Mouse (Mus musculus) adrenal gland, postnatal 25 days (tissue): ENCODE measurements at regions not wholly inside any gene's neighbourhood (a gene's known extent, or its start where the extent isn't known, plus 50 kb on each side); places are given as distances from the start of the nearest gene placed in this dataset.

Experiments
- DNase-seq: peaks from one replicate; pipeline ENCODE4 v3.0.0; 2021; ENCODE audit warnings: mixed read lengths

GRCm38 (mm10) chr1:137302757-137303422, 342.6 kb upstream of the Nr5a2 start:
- DNase-seq, result no peak

- DNase-seq, result no peak
Measured at GRCm38 (mm10) chr1:137297780-137298569, 337.7 kb upstream of the Nr5a2 start.

GRCm38 (mm10) chr1:137289456-137289855, 329.2 kb upstream of the Nr5a2 start:
- no peak for DNase-seq

- no peak for DNase-seq
Measured at GRCm38 (mm10) chr1:137283291-137283690, 323.0 kb upstream of the Nr5a2 start.

- no peak for DNase-seq
Measured at GRCm38 (mm10) chr1:137282457-137282856, 322.2 kb upstream of the Nr5a2 start.

GRCm38 (mm10) chr1:137280391-137281386, 320.4 kb upstream of the Nr5a2 start:
- DNase-seq, result no peak

- DNase-seq, result no peak
Measured at GRCm38 (mm10) chr1:137279981-137280380, 319.7 kb upstream of the Nr5a2 start.

GRCm38 (mm10) chr1:137270659-137271612, 310.7 kb upstream of the Nr5a2 start:
- no peak for DNase-seq

- DNase-seq, result no peak
Measured at GRCm38 (mm10) chr1:137262806-137263370, 302.6 kb upstream of the Nr5a2 start.

- DNase-seq, result no peak
Measured at GRCm38 (mm10) chr1:137262121-137262525, 301.9 kb upstream of the Nr5a2 start.

GRCm38 (mm10) chr1:137256294-137256693, 296.0 kb upstream of the Nr5a2 start:
- no peak for DNase-seq

- DNase-seq, result no peak
Measured at GRCm38 (mm10) chr1:137255041-137255440, 294.8 kb upstream of the Nr5a2 start.

GRCm38 (mm10) chr1:137254634-137255033, 294.4 kb upstream of the Nr5a2 start:
- no peak for DNase-seq

GRCm38 (mm10) chr1:137227098-137227485, 266.8 kb upstream of the Nr5a2 start:
- no peak for DNase-seq

- DNase-seq, result no peak
Measured at GRCm38 (mm10) chr1:137226479-137227097, 266.3 kb upstream of the Nr5a2 start.

- no peak for DNase-seq
Measured at GRCm38 (mm10) chr1:137225418-137225817, 265.2 kb upstream of the Nr5a2 start.

- no peak for DNase-seq
Measured at GRCm38 (mm10) chr1:137223052-137223451, 262.8 kb upstream of the Nr5a2 start.

- no peak for DNase-seq
Measured at GRCm38 (mm10) chr1:137221087-137222057, 261.1 kb upstream of the Nr5a2 start.

- no peak for DNase-seq
Measured at GRCm38 (mm10) chr1:137220226-137220625, 260.0 kb upstream of the Nr5a2 start.
